Mouse (Mus musculus) embryonic fibroblast, embryonic 13.5 days (primary cell): Measurements from ENCODE around the gene Mepe.

Source experiments
- CTCF ChIP-seq: IDR thresholded peaks from 2 replicates; pipeline ENCODE4 v1.5.1; 2011; ENCODE audit warnings: mild to moderate bottlenecking, control low read depth, low read length, moderate library complexity, borderline replicate concordance; ENCODE audit not compliant: insufficient read depth
- POLR2A ChIP-seq: IDR thresholded peaks from 2 replicates; pipeline ENCODE4 v1.6.1; 2011; ENCODE audit warnings: low read depth, mild to moderate bottlenecking, control low read depth, low read length, moderate library complexity

GRCm38 (mm10) chr5:104332296-104332695 lies 7.2 kb downstream of the Mepe start:
- no peak for TF ChIP-seq POLR2A
- no peak for TF ChIP-seq CTCF
